Mouse (Mus musculus) lung, embryonic 14.5 days (tissue): ENCODE results near the gene Vmn1r188. TPM values are rescaled to one million over a fixed set of nuclear protein-coding genes. Genes with fewer than 3 reads are reported as not detected.
"Not testable (repeated sequence)": the region's sequence is repeated elsewhere in the genome, so short reads cannot be mapped to it uniquely, and the experiment has no call there.

Experiments used
- ATAC-seq: fragments of 200-750 bp; cut with Nextera tagmentation; 2 replicates; pipeline ENCODE4 v1.8.0; 2017; ENCODE audit warnings: mild to moderate bottlenecking, moderate TSS enrichment, moderate library complexity; ENCODE audit not compliant: insufficient read depth
- DNase-seq: peaks from one replicate; pipeline ENCODE4 v3.0.0-alpha.2; 2015
- H3K27ac ChIP-seq: fragments of 300-500 bp; sonication (generic); 2 replicates; pipeline ENCODE4 v1.5.1; 2014; ENCODE audit warnings: low read depth, mild to moderate bottlenecking, moderate library complexity
- H3K27me3 ChIP-seq: fragments of 300-500 bp; sonication (generic); 2 replicates; pipeline ENCODE4 v1.6.1; 2014; ENCODE audit warnings: low read length, control low read depth; ENCODE audit not compliant: insufficient read depth
- H3K36me3 ChIP-seq: fragments of 300-500 bp; sonication (generic); 2 replicates; pipeline ENCODE4 v1.6.1; 2014; ENCODE audit warnings: control low read depth; ENCODE audit not compliant: insufficient read depth
- H3K4me1 ChIP-seq: fragments of 300-500 bp; sonication (generic); 2 replicates; pipeline ENCODE4 v1.6.1; 2014; ENCODE audit warnings: antibody characterized with exemption, control low read depth; ENCODE audit not compliant: insufficient read depth
- H3K4me2 ChIP-seq: fragments of 300-500 bp; sonication (generic); 2 replicates; pipeline ENCODE4 v1.6.1; 2014; ENCODE audit warnings: mild to moderate bottlenecking
- H3K4me3 ChIP-seq: fragments of 300-500 bp; sonication (generic); 2 replicates; pipeline ENCODE4 v1.5.1; 2014; ENCODE audit warnings: low read depth, low read length
- H3K9ac ChIP-seq: fragments of 300-500 bp; sonication (generic); 2 replicates; pipeline ENCODE4 v1.6.1; 2014
- H3K9me3 ChIP-seq: fragments of 300-500 bp; sonication (generic); 2 replicates; pipeline ENCODE4 v1.6.1; 2016; ENCODE audit warnings: low read depth, low read length, control low read depth
- CTCF ChIP-seq: IDR thresholded peaks from 2 replicates; pipeline ENCODE4 v1.5.1; 2016; ENCODE audit warnings: antibody characterized with exemption, low read depth
- WGBS: fragments of 180-500 bp; shearing (Covaris S2); extraction: QIAGEN DNeasy Blood & Tissue Kit; methylation state at CpG from one replicate; pipeline ENCODE4 v1.1.7; 2014; 5-methylcytosine and 5-hydroxymethylcytosine counted together
- microRNA-seq: library from miRNA; unstranded; fragments of <30 nt; microRNA quantifications from one replicate; pipeline ENCODE4, GENCODE M21; 2016; ENCODE audit warnings: borderline number of aligned reads
- polyA plus RNA-seq: library from polyadenylated mRNA; unstranded; fragments of >200 nt; fragmentation: Nextera tagmentation; extraction: Ambion mirVana; gene quantifications from 2 replicates; pipeline ENCODE4 v1.2.1, GENCODE M21; 2014

The Vmn1r188 gene
- polyA plus RNA-seq, 1 experiment from 2014 or later, result not detected

- Histone ChIP-seq H3K9ac (peak overlapping the region; percentile 47), H3K27me3 (no peaks in the 10 kb centered on the region), H3K27ac (peak overlapping the region; percentile 87), H3K9me3 (no peaks in the 10 kb centered on the region), H3K4me2 (peak overlapping the region; percentile 76), H3K4me3 (peak overlapping the region; percentile 40), H3K36me3 (no peaks in the 10 kb centered on the region), H3K4me1 (no peaks in the 10 kb centered on the region)
- 8% methylated on average over 5 of the region's 5 CpGs for WGBS
- no peak for DNase-seq
- TF ChIP-seq CTCF, result no peak
- no peak for ATAC-seq
Measured at GRCm38 (mm10) chr13:22051523-22051859, 32.7 kb upstream of the Vmn1r188 start.

GRCm38 (mm10) chr13:22053754-22054153 lies 30.5 kb upstream of the Vmn1r188 start:
- Histone ChIP-seq H3K27me3 (no peaks in the 10 kb centered on the region), H3K27ac (no peak overlapping the region), H3K9ac (no peak overlapping the region), H3K4me1 (no peaks in the 10 kb centered on the region), H3K4me3 (no peak overlapping the region), H3K4me2 (no peak overlapping the region), H3K36me3 (no peaks in the 10 kb centered on the region), H3K9me3 (no peaks in the 10 kb centered on the region)
- DNase-seq, result no peak
- no peak for TF ChIP-seq CTCF
- no peak for ATAC-seq
- WGBS, result 92% methylated on average over 1 of the region's 1 CpGs

- no peak for TF ChIP-seq CTCF
Measured at GRCm38 (mm10) chr13:22061422-22061821, 22.8 kb upstream of the Vmn1r188 start.

GRCm38 (mm10) chr13:22063468-22063867 lies 20.8 kb upstream of the Vmn1r188 start:
- no peak for TF ChIP-seq CTCF
- no peak overlapping the region for H3K4me3 ChIP-seq
- WGBS, result 31% methylated on average over 1 of the region's 1 CpGs

More at GRCm38 (mm10) chr13:22061422-22061821, 22.8 kb upstream of the Vmn1r188 start:
- H3K9me3 ChIP-seq, result no peaks in the 10 kb centered on the region
- no peak for DNase-seq
- no peaks in the 10 kb centered on the region for H3K4me1 ChIP-seq
- no peak for ATAC-seq
- no peaks in the 10 kb centered on the region for H3K36me3 ChIP-seq
- no peak overlapping the region for H3K4me3 ChIP-seq
- no peak overlapping the region for H3K9ac ChIP-seq
- H3K27ac ChIP-seq, result no peak overlapping the region
- H3K27me3 ChIP-seq, result no peaks in the 10 kb centered on the region
- H3K4me2 ChIP-seq, result no peak overlapping the region
- WGBS, result 73% methylated on average over 1 of the region's 1 CpGs

GRCm38 (mm10) chr13:22105724-22106123 lies 21.5 kb downstream of the Vmn1r188 start, which contains the start of gene Vmn1r189:
Gene Vmn1r189, minus strand, starts transcription at chr13:22105824.
- H3K9me3 ChIP-seq, H3K4me1 ChIP-seq, H3K27me3 ChIP-seq, H3K4me3 ChIP-seq, H3K4me2 ChIP-seq, H3K36me3 ChIP-seq, ATAC-seq, H3K9ac ChIP-seq, DNase-seq, H3K27ac ChIP-seq: not testable (repeated sequence)
- 84% methylated on average over 2 of the region's 2 CpGs for WGBS

More at GRCm38 (mm10) chr13:22063468-22063867, 20.8 kb upstream of the Vmn1r188 start:
- H3K27me3 ChIP-seq, result no peaks in the 10 kb centered on the region
- H3K9ac ChIP-seq, result no peak overlapping the region
- no peak overlapping the region for H3K27ac ChIP-seq
- no peaks in the 10 kb centered on the region for H3K36me3 ChIP-seq
- H3K4me2 ChIP-seq, result no peak overlapping the region
- ATAC-seq (no peak), DNase-seq (no peak)
- no peaks in the 10 kb centered on the region for H3K9me3 ChIP-seq
- H3K4me1 ChIP-seq, result no peaks in the 10 kb centered on the region

- H3K27me3 ChIP-seq, H3K9ac ChIP-seq, H3K4me2 ChIP-seq, H3K9me3 ChIP-seq, H3K36me3 ChIP-seq, H3K4me3 ChIP-seq, H3K4me1 ChIP-seq, H3K27ac ChIP-seq, DNase-seq, ATAC-seq: not testable (repeated sequence)
- WGBS, result 51% methylated on average over 5 of the region's 5 CpGs
Measured at GRCm38 (mm10) chr13:22136495-22137293, 52.5 kb downstream of the Vmn1r188 start.

Small RNA genes lying within 50 kb of the gene (microRNA-seq; reads per million reads assigned to microRNA genes)
- gene Gm26300 (not detected), gene Gm44390 (not detected), gene Gm44486 (not detected)

Other genes with a start within 250 kb of the Vmn1r188 start
- gene Zfp184, start 139.3 kb upstream of the Vmn1r188 start, polyA plus RNA-seq, result 16.0 and 16.4 TPM in 2 replicates
- gene Pom121l2, start 103.2 kb upstream of the Vmn1r188 start, polyA plus RNA-seq, result 0.12 and 0.26 TPM in 2 replicates
- gene Prss16, start 74.7 kb upstream of the Vmn1r188 start, polyA plus RNA-seq, result 1.6 and 2.0 TPM in 2 replicates
- 21.2 and 21.6 TPM in 2 replicates for gene Hist1h2ah, start 48.9 kb upstream of the Vmn1r188 start, polyA plus RNA-seq
- 8.6 and 11.7 TPM in 2 replicates for gene Hist1h2bk, start 48.6 kb upstream of the Vmn1r188 start, polyA plus RNA-seq
- 26.4 and 26.7 TPM in 2 replicates for gene Hist1h4i, start 43.1 kb upstream of the Vmn1r188 start, polyA plus RNA-seq
- gene Hist1h2ag, start 41.5 kb upstream of the Vmn1r188 start, polyA plus RNA-seq, result 71.0 and 82.2 TPM in 2 replicates
- 15.8 and 16.9 TPM in 2 replicates for gene Hist1h2bj, start 41.2 kb upstream of the Vmn1r188 start, polyA plus RNA-seq
- not detected in 2 replicates for gene Vmn1r189, start 21.4 kb downstream of the Vmn1r188 start, polyA plus RNA-seq
- gene Vmn1r191, start 99.5 kb downstream of the Vmn1r188 start, polyA plus RNA-seq, result not detected in 2 replicates
- gene Vmn1r192, start 106.7 kb downstream of the Vmn1r188 start, polyA plus RNA-seq, result not detected in 2 replicates
- not detected in 2 replicates for gene Vmn1r193, start 138.7 kb downstream of the Vmn1r188 start, polyA plus RNA-seq
- gene Vmn1r194, start 159.8 kb downstream of the Vmn1r188 start, polyA plus RNA-seq, result not detected in 2 replicates
- gene Vmn1r195, start 186.1 kb downstream of the Vmn1r188 start, polyA plus RNA-seq, result not detected in 2 replicates
- gene Vmn1r196, start 205.5 kb downstream of the Vmn1r188 start, polyA plus RNA-seq, result not detected in 2 replicates
- not detected in 2 replicates for gene Vmn1r197, start 240.1 kb downstream of the Vmn1r188 start, polyA plus RNA-seq